Mouse (Mus musculus) stomach, embryonic 16.5 days (tissue): ENCODE measurements around the gene Nup54. TPM values are rescaled to one million over a fixed set of nuclear protein-coding genes. Genes with fewer than 3 reads are reported as not detected.

Source experiments
- ATAC-seq: fragments of 200-750 bp; cut with Nextera tagmentation; 2 replicates; pipeline ENCODE4 v1.8.0; 2017; ENCODE audit warnings: moderate number of reproducible peaks, moderate TSS enrichment; ENCODE audit not compliant: insufficient read depth, low FRiP score
- H3K27ac ChIP-seq: fragments of 300-500 bp; sonication (generic); 2 replicates; pipeline ENCODE4 v1.5.1; 2014; ENCODE audit warnings: low read length
- H3K27me3 ChIP-seq: fragments of 300-500 bp; sonication (generic); 2 replicates; pipeline ENCODE4 v1.6.1; 2014; ENCODE audit warnings: low read length, control low read depth, mixed read lengths; ENCODE audit not compliant: control insufficient read depth, insufficient read depth
- H3K36me3 ChIP-seq: fragments of 300-500 bp; sonication (generic); 2 replicates; pipeline ENCODE4 v1.6.1; 2014; ENCODE audit warnings: low read length; ENCODE audit not compliant: control insufficient read depth, insufficient read depth
- H3K4me1 ChIP-seq: fragments of 300-500 bp; sonication (generic); 2 replicates; pipeline ENCODE4 v1.6.1; 2014; ENCODE audit warnings: low read length, control low read depth, mixed read lengths; ENCODE audit not compliant: control insufficient read depth, insufficient read depth
- H3K4me2 ChIP-seq: fragments of 300-500 bp; sonication (generic); 2 replicates; pipeline ENCODE4 v1.6.1; 2014; ENCODE audit warnings: low read depth, low read length, mixed read lengths
- H3K4me3 ChIP-seq: fragments of 300-500 bp; sonication (generic); replicated peaks from 2 replicates; pipeline ENCODE4 v1.5.1; 2014; ENCODE audit warnings: mild to moderate bottlenecking, low read length
- H3K9ac ChIP-seq: fragments of 300-500 bp; sonication (generic); 2 replicates; pipeline ENCODE4 v1.6.1; 2014; ENCODE audit warnings: low read length
- H3K9me3 ChIP-seq: fragments of 300-500 bp; sonication (generic); replicated peaks from 2 replicates; pipeline ENCODE4 v1.6.1; 2016; ENCODE audit warnings: low read length, control low read depth; ENCODE audit not compliant: control insufficient read depth
- WGBS: fragments of 180-500 bp; shearing (Covaris S2); extraction: QIAGEN DNeasy Blood & Tissue Kit; methylation state at CpG from one replicate; pipeline ENCODE4 v1.1.7; 2014; 5-methylcytosine and 5-hydroxymethylcytosine counted together
- polyA plus RNA-seq: library from polyadenylated mRNA; unstranded; fragments of >200 nt; fragmentation: Nextera tagmentation; extraction: Ambion mirVana; gene quantifications from 2 replicates; pipeline ENCODE4 v1.2.1, GENCODE M21; 2015

Nup54 gene
- polyA plus RNA-seq, 1 experiment from 2014 or later, result 47.3 TPM

- H3K4me2 ChIP-seq, result no peak overlapping the region
- no peaks in the 10 kb centered on the region for H3K27me3 ChIP-seq
- no peak for ATAC-seq
- H3K9ac ChIP-seq, result no peak overlapping the region
- no peak overlapping the region for H3K27ac ChIP-seq
- peaks cover 4% of the 10 kb centered on the region; the same call in 1 of the 2 replicates for H3K9me3 ChIP-seq
- H3K4me3 ChIP-seq, result no peak overlapping the region
- peaks cover 17% of the 10 kb centered on the region for H3K36me3 ChIP-seq
- H3K4me1 ChIP-seq, result peaks cover 7% of the 10 kb centered on the region
- WGBS, result 70% methylated on average over 7 of the region's 7 CpGs
These were observed 3.4 kb downstream of the Nup54 start for GRCm38 (mm10) chr5:92431611-92432010.

- Histone ChIP-seq H3K27me3 (no peaks in the 10 kb centered on the region), H3K4me3 (no peak overlapping the region), H3K9ac (no peak overlapping the region), H3K4me1 (peaks cover 7% of the 10 kb centered on the region), H3K36me3 (peaks cover 20% of the 10 kb centered on the region), H3K4me2 (no peak overlapping the region), H3K9me3 (peaks cover 4% of the 10 kb centered on the region; the same call in 1 of the 2 replicates), H3K27ac (no peak overlapping the region)
- no peak for ATAC-seq
- WGBS, result 75% methylated on average over 5 of the region's 5 CpGs
These were observed 4.3 kb downstream of the Nup54 start for GRCm38 (mm10) chr5:92430723-92431122.

GRCm38 (mm10) chr5:92424126-92424525 lies 10.9 kb downstream of the Nup54 start:
- Histone ChIP-seq H3K36me3 (peaks cover 39% of the 10 kb centered on the region), H3K9ac (no peak overlapping the region), H3K4me3 (no peak overlapping the region), H3K27ac (no peak overlapping the region), H3K27me3 (no peaks in the 10 kb centered on the region), H3K9me3 (peaks cover 4% of the 10 kb centered on the region; the same call in 1 of the 2 replicates), H3K4me1 (no peaks in the 10 kb centered on the region), H3K4me2 (no peak overlapping the region)
- WGBS, result 91% methylated on average over 11 of the region's 11 CpGs
- no peak for ATAC-seq

GRCm38 (mm10) chr5:92413982-92414375 lies 21.0 kb downstream of the Nup54 start:
- H3K27me3 ChIP-seq, result no peaks in the 10 kb centered on the region
- no peaks in the 10 kb centered on the region for H3K9me3 ChIP-seq
- H3K9ac ChIP-seq, result no peak overlapping the region
- no peak overlapping the region for H3K4me2 ChIP-seq
- no peak overlapping the region for H3K27ac ChIP-seq
- no peak overlapping the region for H3K4me3 ChIP-seq
- peaks cover 18% of the 10 kb centered on the region; the same call in 1 of the 2 replicates for H3K36me3 ChIP-seq
- WGBS, result 82% methylated on average over 8 of the region's 8 CpGs
- H3K4me1 ChIP-seq, result no peaks in the 10 kb centered on the region
- ATAC-seq, result no peak

- Histone ChIP-seq H3K27ac (no peak overlapping the region), H3K9me3 (no peaks in the 10 kb centered on the region), H3K27me3 (no peaks in the 10 kb centered on the region), H3K9ac (no peak overlapping the region), H3K4me1 (no peaks in the 10 kb centered on the region), H3K36me3 (peaks cover 18% of the 10 kb centered on the region; the same call in 1 of the 2 replicates), H3K4me3 (no peak overlapping the region), H3K4me2 (no peak overlapping the region)
- no peak for ATAC-seq
- 82% methylated on average over 11 of the region's 11 CpGs for WGBS
These were observed 21.6 kb downstream of the Nup54 start for GRCm38 (mm10) chr5:92413271-92413981.

- no peak overlapping the region for H3K27ac ChIP-seq
- ATAC-seq, result no peak
- no peak overlapping the region for H3K4me3 ChIP-seq
- H3K27me3 ChIP-seq, result no peaks in the 10 kb centered on the region
- no peaks in the 10 kb centered on the region for H3K9me3 ChIP-seq
- H3K9ac ChIP-seq, result no peak overlapping the region
- no peak overlapping the region for H3K4me2 ChIP-seq
- WGBS, result 65% methylated on average over 7 of the region's 7 CpGs
- H3K36me3 ChIP-seq, result peaks cover 9% of the 10 kb centered on the region; the same call in 1 of the 2 replicates
- no peaks in the 10 kb centered on the region for H3K4me1 ChIP-seq
These were observed 23.4 kb downstream of the Nup54 start for GRCm38 (mm10) chr5:92411461-92412140.

GRCm38 (mm10) chr5:92410486-92410885 lies 24.5 kb downstream of the Nup54 start:
- Histone ChIP-seq H3K9me3 (no peaks in the 10 kb centered on the region), H3K36me3 (0 out of 2 replicates have a peak, but pooled peaks cover 4% of the 10 kb centered on the region), H3K27me3 (no peaks in the 10 kb centered on the region), H3K4me2 (no peak overlapping the region), H3K9ac (no peak overlapping the region), H3K4me3 (no peak overlapping the region), H3K4me1 (no peaks in the 10 kb centered on the region), H3K27ac (no peak overlapping the region)
- WGBS, result 90% methylated on average over 5 of the region's 5 CpGs
- ATAC-seq, result no peak

- H3K9me3 ChIP-seq, result no peaks in the 10 kb centered on the region
- no peak overlapping the region for H3K9ac ChIP-seq
- no peak overlapping the region for H3K4me2 ChIP-seq
- no peak for ATAC-seq
- H3K27ac ChIP-seq, result no peak overlapping the region
- WGBS, result 69% methylated on average over 9 of the region's 9 CpGs
- H3K27me3 ChIP-seq, result no peaks in the 10 kb centered on the region
- H3K4me1 ChIP-seq, result no peaks in the 10 kb centered on the region
- H3K4me3 ChIP-seq, result no peak overlapping the region
- H3K36me3 ChIP-seq, result 0 out of 2 replicates have a peak, but pooled peaks cover 4% of the 10 kb centered on the region
These were observed 25.5 kb downstream of the Nup54 start for GRCm38 (mm10) chr5:92409361-92410155.

GRCm38 (mm10) chr5:92404400-92404678 lies 30.7 kb downstream of the Nup54 start:
- Histone ChIP-seq H3K27ac (no peak overlapping the region), H3K9me3 (no peaks in the 10 kb centered on the region), H3K4me2 (no peak overlapping the region), H3K4me1 (no peaks in the 10 kb centered on the region), H3K27me3 (no peaks in the 10 kb centered on the region), H3K36me3 (no peaks in the 10 kb centered on the region), H3K4me3 (no peak overlapping the region), H3K9ac (no peak overlapping the region)
- no peak for ATAC-seq
- 55% methylated on average over 2 of the region's 2 CpGs for WGBS
